Mouse (Mus musculus) liver, embryonic 12.5 days (tissue): ENCODE data around the gene Gga1. TPM values are rescaled to one million over a fixed set of nuclear protein-coding genes. Genes with fewer than 3 reads are reported as not detected.

Experiments
- ATAC-seq: fragments of 200-750 bp; cut with Nextera tagmentation; 2 replicates; pipeline ENCODE4 v1.8.0; 2017; ENCODE audit warnings: moderate number of reproducible peaks, mild to moderate bottlenecking, moderate library complexity
- H3K27ac ChIP-seq: fragments of 300-500 bp; sonication (generic); 2 replicates; pipeline ENCODE4 v1.5.1; 2016; ENCODE audit warnings: mild to moderate bottlenecking
- H3K27me3 ChIP-seq: fragments of 300-500 bp; sonication (generic); replicated peaks from 2 replicates; pipeline ENCODE4 v1.6.1; 2016; ENCODE audit warnings: mild to moderate bottlenecking, moderate library complexity
- H3K36me3 ChIP-seq: fragments of 300-500 bp; sonication (generic); 2 replicates; pipeline ENCODE4 v1.6.1; 2016; ENCODE audit warnings: mild to moderate bottlenecking, moderate library complexity
- H3K4me1 ChIP-seq: fragments of 300-500 bp; sonication (generic); 2 replicates; pipeline ENCODE4 v1.6.1; 2016
- H3K4me2 ChIP-seq: fragments of 300-500 bp; sonication (generic); 2 replicates; pipeline ENCODE4 v1.6.1; 2016; ENCODE audit warnings: mild to moderate bottlenecking, moderate library complexity
- H3K4me3 ChIP-seq: fragments of 300-500 bp; sonication (generic); 2 replicates; pipeline ENCODE4 v1.5.1; 2016; ENCODE audit warnings: mild to moderate bottlenecking, moderate library complexity
- H3K9ac ChIP-seq: fragments of 300-500 bp; sonication (generic); 2 replicates; pipeline ENCODE4 v1.6.1; 2016; ENCODE audit warnings: mild to moderate bottlenecking, moderate library complexity
- H3K9me3 ChIP-seq: fragments of 300-500 bp; sonication (generic); replicated peaks from 2 replicates; pipeline ENCODE4 v1.6.1; 2016; ENCODE audit warnings: mild to moderate bottlenecking, moderate library complexity
- WGBS: fragments of 180-500 bp; shearing (Covaris S2); methylation state at CpG from one replicate; pipeline ENCODE4 v1.1.7; 2016; ENCODE audit not compliant: insufficient replicate concordance; 5-methylcytosine and 5-hydroxymethylcytosine counted together
- polyA plus RNA-seq: library from polyadenylated mRNA; unstranded; fragments of >200 nt; fragmentation: Nextera tagmentation; extraction: Ambion mirVana; gene quantifications from 2 replicates; pipeline ENCODE4 v1.2.1, GENCODE M21; 2016

Gga1 gene
- polyA plus RNA-seq, result 32.2 and 33.5 TPM in 2 replicates

DNA sequence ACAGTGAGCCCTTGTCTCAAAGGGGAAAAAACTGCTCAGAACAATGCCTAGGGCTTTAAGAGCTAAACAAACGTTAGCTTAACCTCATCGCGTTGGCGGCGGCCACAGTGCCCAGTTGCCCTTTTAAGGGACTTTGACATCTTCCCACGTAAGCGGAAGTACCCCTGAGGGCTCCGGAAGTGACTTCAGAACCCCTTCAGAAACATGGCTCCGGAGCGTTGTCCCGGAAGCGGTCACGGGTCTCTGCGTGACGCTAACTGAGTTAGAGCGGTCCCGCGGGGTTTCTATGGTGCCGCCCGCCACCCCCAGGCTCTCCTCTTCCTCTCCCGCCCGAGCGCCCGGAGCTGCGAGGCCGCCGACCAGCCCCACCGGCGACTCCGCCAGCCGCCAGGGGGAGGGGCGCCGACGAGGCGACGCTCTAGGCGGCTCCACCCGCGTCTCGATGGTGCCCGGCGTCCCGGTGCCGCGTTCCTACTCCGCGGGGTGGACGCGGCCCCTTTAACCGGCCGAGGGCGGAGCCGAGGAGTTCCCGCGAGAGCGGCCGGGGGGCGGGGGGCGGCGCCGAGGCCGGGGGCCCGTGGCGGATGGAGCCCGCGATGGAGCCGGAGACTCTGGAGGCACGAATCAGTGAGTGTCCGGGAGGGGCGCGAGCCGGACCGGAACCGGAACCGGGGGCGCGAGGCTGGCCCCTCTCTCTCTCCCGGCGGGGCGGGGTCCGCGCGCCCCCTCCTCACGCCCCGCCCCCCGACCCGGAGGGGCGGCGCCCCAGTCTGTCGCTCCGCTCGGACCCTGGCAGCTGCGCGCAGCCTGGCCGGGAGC, at the start of gene Gga1:
Gene Gga1, plus strand, starts transcription at position 200 of the 819 bp plus-strand sequence.
- peak; percentile 87 for ATAC-seq
- no peaks in the 10 kb centered on the region for H3K9me3 ChIP-seq
- H3K36me3 ChIP-seq, result peaks cover 28% of the 10 kb centered on the region
- H3K27ac ChIP-seq, result peak within 1 kb of the TSS; percentile 96
- H3K4me1 ChIP-seq, result peaks cover 49% of the 10 kb centered on the region
- WGBS, result under 1% methylated on average over 80 of the region's 95 CpGs
- H3K27me3 ChIP-seq, result no peaks in the 10 kb centered on the region
- peak within 1 kb of the TSS; percentile 92 for H3K4me3 ChIP-seq
- peak within 1 kb of the TSS; percentile 91 for H3K9ac ChIP-seq
- peak within 1 kb of the TSS; percentile 96 for H3K4me2 ChIP-seq

DNA sequence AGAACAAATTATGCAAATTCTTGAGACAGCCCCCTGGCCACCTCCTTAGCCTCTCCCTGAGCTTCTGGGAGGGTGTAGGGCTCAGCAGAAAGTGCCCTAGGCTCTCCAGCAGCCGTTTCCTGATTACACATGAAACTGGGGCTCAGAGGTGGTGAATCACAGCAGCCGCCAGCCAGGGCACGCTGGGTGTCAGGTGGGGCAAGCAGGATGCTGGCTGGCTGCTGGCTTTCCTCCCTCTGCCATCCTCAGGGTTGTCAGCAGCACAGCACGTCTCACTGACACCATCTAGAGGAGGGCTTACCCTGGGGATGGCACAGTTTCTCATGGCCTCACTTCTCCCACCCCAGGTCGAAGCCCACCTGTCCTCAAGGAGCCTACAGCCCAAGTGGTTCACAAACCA, 48.7 kb upstream of the Gga1 start:
- no peak overlapping the region for H3K9ac ChIP-seq
- no peak for ATAC-seq
- H3K4me2 ChIP-seq, result no peak overlapping the region
- peaks cover 34% of the 10 kb centered on the region; the same call in 1 of the 2 replicates for H3K4me1 ChIP-seq
- WGBS, result 30% methylated on average over 5 of the region's 5 CpGs
- H3K27ac ChIP-seq, result no peak overlapping the region
- H3K36me3 ChIP-seq, result no peaks in the 10 kb centered on the region
- no peaks in the 10 kb centered on the region for H3K9me3 ChIP-seq
- peaks cover 33% of the 10 kb centered on the region for H3K27me3 ChIP-seq
- H3K4me3 ChIP-seq, result no peak overlapping the region

DNA sequence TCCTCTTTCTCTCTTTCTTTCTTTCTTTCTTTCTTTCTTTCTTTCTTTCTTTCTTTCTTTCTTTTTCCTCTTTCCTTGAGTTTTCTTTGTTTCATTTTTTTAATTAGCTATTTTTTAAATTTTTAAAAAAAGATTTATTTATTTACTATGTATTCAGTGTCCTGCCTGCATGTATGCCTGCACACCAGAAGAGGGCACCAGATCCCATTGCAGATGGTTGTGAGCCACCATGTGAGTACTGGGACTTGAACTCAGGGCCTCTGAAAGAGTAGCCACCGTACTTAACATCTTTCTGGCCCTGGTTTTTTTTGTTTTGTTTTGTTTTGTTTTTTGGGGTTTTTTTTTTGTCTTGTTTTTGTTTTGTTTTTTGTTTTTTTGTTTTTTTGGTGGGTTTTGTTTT, 47.4 kb upstream of the Gga1 start:
- Histone ChIP-seq H3K36me3 (no peaks in the 10 kb centered on the region), H3K27me3 (peaks cover 33% of the 10 kb centered on the region), H3K9me3 (no peaks in the 10 kb centered on the region), H3K27ac (no peak overlapping the region), H3K9ac (no peak overlapping the region), H3K4me1 (peaks cover 47% of the 10 kb centered on the region), H3K4me2 (no peak overlapping the region), H3K4me3 (no peak overlapping the region)
- ATAC-seq, result no peak
- 73% methylated on average over 1 of the region's 1 CpGs for WGBS

DNA sequence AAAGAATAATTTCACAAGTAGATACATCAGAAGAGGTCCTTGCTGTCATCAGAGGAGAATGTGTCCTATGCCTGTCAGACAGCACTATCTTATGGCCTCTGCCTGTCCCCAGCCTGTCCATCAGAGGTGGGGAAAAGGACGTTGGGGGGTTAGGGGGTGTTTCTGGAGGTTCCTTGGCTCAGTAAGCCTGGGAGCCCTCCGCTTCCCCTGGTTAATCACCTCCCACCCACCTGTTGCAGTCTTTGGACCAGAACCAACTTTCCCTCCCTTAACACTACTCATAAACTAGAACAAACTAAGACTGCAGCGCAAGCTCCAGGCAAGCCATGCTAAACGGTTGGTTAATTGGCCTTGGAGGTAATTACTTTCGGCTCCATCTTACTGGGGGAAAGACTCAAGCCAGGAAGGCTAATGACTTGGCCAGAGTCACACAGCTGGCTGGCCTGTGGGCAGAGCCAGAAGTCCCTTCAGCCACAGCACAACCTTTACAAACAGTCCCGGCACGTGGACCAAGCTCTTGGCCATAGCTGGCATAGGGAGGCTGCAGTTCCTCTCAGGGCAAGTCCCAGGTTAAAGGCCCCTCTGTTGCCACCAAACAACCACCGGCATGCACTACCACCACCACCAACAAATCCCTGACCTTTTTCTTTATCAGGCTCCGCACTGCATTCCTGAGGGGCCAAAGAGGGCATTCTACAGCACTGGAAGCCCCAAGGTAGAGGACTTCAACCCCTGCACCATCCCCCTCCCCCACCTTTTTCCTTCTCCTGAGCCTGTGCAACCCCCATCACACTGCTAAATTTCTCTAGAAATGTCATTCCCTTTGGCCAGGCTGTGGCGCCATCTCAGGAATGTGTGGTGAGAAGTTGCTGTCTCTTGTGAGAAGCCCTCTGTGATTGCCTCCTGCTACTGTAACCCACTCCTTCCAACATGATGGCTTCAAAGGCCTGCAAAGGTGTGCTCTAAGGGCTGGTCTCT, 46.0 kb upstream of the Gga1 start:
- WGBS, result 60% methylated on average over 10 of the region's 10 CpGs
- H3K4me2 ChIP-seq, result peak overlapping the region; percentile 30; the same call in 1 of the 2 replicates

DNA sequence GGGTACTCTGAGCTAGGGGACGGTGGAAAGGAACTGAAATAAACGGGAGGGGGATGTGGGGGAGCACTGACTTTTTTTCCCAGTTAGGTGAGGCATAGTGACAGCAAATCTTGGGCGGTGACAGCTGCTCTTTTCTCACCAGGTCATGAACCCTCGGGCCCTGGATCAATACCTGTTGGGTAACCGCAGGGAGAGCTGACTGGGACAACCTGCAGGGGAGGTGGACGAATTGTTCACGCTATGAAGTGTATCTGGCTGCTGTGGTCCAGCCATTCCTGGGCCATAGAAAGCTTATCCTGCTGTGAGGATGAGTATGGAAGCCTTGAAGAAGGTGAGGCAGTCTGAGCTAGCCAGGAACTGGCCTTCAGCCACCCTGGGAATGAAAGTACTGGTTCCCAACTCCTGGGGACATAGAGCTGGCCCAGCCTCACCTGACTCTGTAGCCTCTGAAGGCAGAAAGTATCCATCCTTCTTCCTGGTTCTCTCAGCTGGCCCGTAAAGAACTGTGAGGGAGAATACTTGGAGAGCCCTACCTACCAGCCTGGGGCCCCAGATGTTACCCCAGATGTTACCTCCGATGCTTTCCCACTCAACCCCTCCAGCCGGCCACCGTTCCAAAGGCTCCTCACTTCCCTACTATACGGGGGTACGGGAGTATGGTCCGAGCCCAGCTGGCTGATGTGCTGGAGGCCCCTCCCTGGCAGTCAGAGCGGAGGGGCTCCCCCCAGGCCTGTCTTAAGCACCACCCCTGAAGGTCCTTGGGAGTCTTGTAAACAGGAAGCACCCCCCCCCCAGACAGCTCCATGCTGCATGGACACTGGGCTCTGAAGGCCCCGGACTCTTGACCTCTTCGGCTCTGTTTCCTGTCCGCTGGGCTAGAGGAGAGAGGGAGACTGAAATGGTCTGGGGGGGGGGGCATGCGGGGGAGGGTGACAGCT, 45.0 kb upstream of the Gga1 start:
- WGBS, result 46% methylated on average over 19 of the region's 19 CpGs

More for the DNA sequence above, 46.0 kb upstream of the Gga1 start:
- peaks cover 61% of the 10 kb centered on the region for H3K4me1 ChIP-seq
- no peak overlapping the region for H3K4me3 ChIP-seq
- H3K36me3 ChIP-seq, result no peaks in the 10 kb centered on the region
- H3K27me3 ChIP-seq, result peaks cover 27% of the 10 kb centered on the region
- H3K9ac ChIP-seq, result no peak overlapping the region
- no peak for ATAC-seq
- H3K9me3 ChIP-seq, result no peaks in the 10 kb centered on the region
- peak overlapping the region; percentile 80 for H3K27ac ChIP-seq

DNA sequence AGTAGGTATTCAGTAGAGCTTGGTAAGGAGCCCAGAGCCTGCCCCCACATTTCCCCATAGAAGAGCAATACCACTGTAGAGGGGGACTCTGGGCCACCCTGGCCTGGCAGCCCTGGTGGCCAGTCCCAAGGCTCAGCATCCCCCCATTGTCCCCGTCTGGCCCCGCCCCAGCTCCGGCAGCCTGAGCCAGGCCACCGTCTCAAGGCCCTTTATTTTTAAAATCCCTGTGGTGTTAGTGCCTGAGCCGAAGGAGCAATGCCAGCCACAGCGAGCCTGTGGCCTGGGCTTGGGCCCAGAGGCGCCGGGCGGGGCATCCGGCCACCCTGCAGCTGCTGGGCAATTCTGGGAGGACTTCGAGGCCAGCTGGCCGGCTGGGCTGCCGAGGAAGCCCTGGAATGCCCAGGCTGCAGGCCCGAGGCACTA, 44.3 kb upstream of the Gga1 start:
- no peak overlapping the region; the same call in 1 of the 2 replicates for H3K9ac ChIP-seq
- WGBS, result 51% methylated on average over 14 of the region's 14 CpGs
- H3K36me3 ChIP-seq, result no peaks in the 10 kb centered on the region
- peak; percentile 14; the same call in 1 of the 2 replicates for ATAC-seq
- H3K4me3 ChIP-seq, result no peak overlapping the region
- no peaks in the 10 kb centered on the region for H3K9me3 ChIP-seq
- H3K27ac ChIP-seq, result peak overlapping the region; percentile 80
- peak overlapping the region; percentile 30; the same call in 1 of the 2 replicates for H3K4me2 ChIP-seq
- peaks cover 64% of the 10 kb centered on the region for H3K4me1 ChIP-seq
- H3K27me3 ChIP-seq, result peaks cover 23% of the 10 kb centered on the region

More for the DNA sequence above, 45.0 kb upstream of the Gga1 start:
- Histone ChIP-seq H3K27me3 (peaks cover 23% of the 10 kb centered on the region), H3K9ac (no peak overlapping the region; the same call in 1 of the 2 replicates), H3K4me3 (no peak overlapping the region), H3K36me3 (no peaks in the 10 kb centered on the region), H3K27ac (peak overlapping the region; percentile 80), H3K9me3 (no peaks in the 10 kb centered on the region), H3K4me1 (peaks cover 64% of the 10 kb centered on the region), H3K4me2 (peak overlapping the region; percentile 30)
- ATAC-seq, result peak; percentile 24

DNA sequence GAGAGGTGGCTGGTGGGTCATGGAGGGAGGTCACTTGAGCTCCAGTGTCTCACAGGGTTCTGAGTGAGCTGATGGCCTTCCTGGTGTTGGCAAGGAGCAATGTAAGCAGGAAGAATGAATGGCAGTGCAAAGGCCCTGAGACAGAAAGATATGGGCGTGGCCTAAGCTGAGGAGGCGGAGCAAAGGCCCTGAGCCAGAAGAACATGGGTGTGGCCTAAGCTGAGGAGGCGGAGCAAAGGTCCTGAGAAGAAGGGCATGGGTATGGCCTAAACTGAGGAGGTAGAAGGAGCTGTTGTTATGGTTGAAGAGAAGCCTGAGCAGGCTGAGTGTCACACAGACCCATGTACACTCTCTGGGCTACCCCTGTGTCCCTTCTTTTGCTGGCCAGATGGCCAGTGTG, 43.4 kb upstream of the Gga1 start:
- H3K27me3 ChIP-seq, result peaks cover 16% of the 10 kb centered on the region
- H3K4me3 ChIP-seq, result no peak overlapping the region
- peaks cover 60% of the 10 kb centered on the region for H3K4me1 ChIP-seq
- WGBS, result 72% methylated on average over 3 of the region's 3 CpGs
- no peak overlapping the region for H3K9ac ChIP-seq
- no peak; the same call in 1 of the 2 replicates for ATAC-seq
- H3K27ac ChIP-seq, result peak overlapping the region; percentile 80
- H3K4me2 ChIP-seq, result no peak overlapping the region
- no peaks in the 10 kb centered on the region for H3K36me3 ChIP-seq
- H3K9me3 ChIP-seq, result no peaks in the 10 kb centered on the region

DNA sequence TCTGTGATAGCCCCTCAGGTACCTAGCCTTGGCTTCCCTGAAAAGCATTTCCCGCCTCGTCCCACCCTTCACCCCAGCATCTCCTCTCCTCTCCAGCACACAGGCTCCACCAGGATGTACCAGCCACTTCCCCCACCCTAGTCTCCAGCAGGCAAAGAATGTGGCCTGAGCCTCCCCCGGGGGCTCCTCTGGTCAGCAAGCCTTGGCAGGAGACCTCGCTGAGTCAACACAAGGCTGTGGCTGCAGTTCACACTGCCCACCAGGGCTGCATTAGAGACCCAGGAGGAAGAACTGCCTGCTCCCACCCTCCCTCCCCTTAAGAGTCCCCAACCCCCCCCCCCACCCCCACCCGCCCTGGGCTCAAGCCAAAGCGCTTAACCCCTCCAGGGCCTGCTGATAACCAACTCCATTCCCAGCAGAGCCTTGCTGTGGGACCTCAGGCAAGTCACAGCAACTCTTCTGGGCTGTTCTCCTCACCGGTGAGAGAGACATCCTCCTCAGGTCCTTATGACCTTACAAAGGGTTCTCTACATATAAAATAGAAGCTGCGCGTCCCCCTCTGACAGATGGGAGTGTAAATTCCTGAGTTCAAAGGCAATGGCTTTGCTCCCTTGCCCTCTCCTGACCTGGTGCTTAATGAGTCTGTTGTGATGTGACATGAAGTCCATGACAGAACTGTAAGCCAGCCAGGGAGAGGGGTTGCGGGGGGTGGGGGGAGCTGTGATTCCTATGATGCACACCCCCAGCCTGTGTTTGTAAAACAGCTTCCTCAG, 42.6 kb upstream of the Gga1 start:
- Histone ChIP-seq H3K4me3 (no peak overlapping the region), H3K9me3 (no peaks in the 10 kb centered on the region), H3K36me3 (no peaks in the 10 kb centered on the region), H3K27me3 (peaks cover 16% of the 10 kb centered on the region), H3K9ac (no peak overlapping the region), H3K4me1 (peaks cover 58% of the 10 kb centered on the region), H3K27ac (peak overlapping the region; percentile 80), H3K4me2 (peak overlapping the region; percentile 32)
- ATAC-seq, result no peak; the same call in 1 of the 2 replicates
- WGBS, result 33% methylated on average over 10 of the region's 10 CpGs

DNA sequence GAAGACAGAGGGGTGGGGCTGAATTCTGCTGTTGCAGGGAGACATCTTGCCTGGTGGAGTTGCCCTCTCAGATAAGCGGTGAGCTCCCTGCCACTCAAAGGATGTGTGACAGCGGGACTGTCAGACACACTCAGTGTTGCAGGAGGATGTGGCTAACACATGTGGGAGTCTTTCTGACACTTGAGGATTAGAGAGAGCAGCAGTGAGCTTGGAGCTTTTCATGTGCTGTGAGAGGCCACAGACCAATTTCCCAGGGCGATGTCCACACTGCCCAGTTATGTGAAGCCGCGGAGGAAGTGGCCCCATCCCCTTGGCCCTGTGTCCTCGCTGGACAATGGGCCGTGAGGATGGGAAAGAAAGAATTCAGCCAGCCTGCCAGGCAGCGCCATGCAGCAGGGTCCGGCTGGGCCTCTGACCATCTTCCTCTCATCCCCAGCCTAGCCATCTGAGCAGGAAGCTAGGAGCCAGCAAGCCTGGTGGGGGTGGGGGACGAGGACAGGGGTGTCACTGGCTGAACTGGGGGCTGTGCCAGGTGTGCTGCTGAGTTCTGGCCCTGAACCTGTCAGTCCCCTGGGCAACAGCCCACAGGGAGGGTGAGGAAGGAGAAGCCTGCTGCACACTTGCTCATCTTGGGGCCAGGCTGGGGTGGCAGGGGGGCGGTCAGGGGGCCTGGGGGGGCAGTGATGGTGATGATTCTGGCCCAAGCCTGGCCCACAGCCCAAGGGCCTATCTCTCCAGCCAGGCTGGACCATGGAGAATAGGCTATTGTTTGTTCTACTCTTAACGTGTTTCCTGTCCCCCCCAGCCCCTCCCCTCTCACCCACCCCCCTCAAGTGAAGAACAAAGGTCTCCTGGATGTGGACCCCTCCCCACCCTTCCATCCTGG, 41.5 kb upstream of the Gga1 start:
- WGBS, result 11% methylated on average over 12 of the region's 12 CpGs

More for the DNA sequence above, 41.5 kb upstream of the Gga1 start:
- ATAC-seq, result peak; percentile 68
- Histone ChIP-seq H3K27ac (peak overlapping the region; percentile 80), H3K9me3 (no peaks in the 10 kb centered on the region), H3K9ac (0 out of 2 replicates have a peak overlapping the region, but pooled peaks have one; percentile 9), H3K36me3 (no peaks in the 10 kb centered on the region), H3K4me1 (peaks cover 68% of the 10 kb centered on the region), H3K27me3 (peaks cover 25% of the 10 kb centered on the region), H3K4me3 (no peak overlapping the region), H3K4me2 (peak overlapping the region; percentile 32)
